Mouse (Mus musculus) megakaryocyte progenitor cell, adult 5-6 weeks (primary cell): ENCODE measurements at regions not wholly inside any gene's neighbourhood (a gene's known extent, or its start where the extent isn't known, plus 50 kb on each side); places are given as distances from the start of the nearest gene placed in this dataset.

Experiments
- ATAC-seq: replicated peaks from 2 replicates; pipeline ENCODE4 v1.8.0; 2016; ENCODE audit warnings: mild to moderate bottlenecking, moderate TSS enrichment, inconsistent platforms; ENCODE audit not compliant: poor library complexity

- ATAC-seq, result no peak
Measured at GRCm38 (mm10) chr1:190526634-190527033, 356.1 kb upstream of the Prox1 start.

DNA sequence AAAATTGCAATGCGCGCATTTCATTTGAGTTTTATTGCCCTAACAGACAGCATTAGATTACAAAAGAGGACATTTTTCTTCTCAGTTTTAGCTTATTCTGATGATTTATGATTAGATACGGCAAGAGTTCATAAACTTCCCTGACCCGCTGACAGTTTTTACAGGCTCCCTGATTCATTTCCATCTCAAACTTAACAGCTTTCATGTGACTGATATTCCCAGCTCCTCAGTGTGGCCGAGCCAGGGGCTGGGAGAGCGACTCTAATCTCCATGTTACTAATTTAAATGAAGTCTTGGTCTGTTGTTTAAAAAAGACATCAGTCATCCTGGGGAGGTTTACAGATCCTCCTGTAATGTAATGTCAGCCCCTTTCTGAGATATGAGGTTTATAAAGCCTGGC, 355.5 kb upstream of the Prox1 start:
- ATAC-seq, result no peak

DNA sequence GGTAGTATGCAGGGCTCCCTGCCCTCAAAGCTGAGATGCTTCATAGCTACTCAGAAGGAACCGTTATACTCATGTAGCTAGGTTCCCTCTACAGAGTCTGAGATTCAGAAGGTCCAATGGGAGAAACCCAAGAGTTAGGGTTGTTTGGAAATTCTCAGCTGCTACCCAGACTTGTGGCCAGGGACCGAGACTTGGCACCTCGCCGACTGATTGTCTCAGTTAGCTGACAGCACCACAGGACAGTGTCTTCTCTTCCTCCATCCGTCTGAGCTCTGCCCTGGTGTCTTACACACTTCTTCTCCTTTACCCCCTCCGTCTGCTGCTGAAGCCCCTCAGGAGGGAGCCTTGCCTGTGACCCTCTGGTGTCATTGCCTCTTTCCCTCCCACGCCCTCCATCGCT, 329.6 kb upstream of the Prox1 start:
- no peak for ATAC-seq

DNA sequence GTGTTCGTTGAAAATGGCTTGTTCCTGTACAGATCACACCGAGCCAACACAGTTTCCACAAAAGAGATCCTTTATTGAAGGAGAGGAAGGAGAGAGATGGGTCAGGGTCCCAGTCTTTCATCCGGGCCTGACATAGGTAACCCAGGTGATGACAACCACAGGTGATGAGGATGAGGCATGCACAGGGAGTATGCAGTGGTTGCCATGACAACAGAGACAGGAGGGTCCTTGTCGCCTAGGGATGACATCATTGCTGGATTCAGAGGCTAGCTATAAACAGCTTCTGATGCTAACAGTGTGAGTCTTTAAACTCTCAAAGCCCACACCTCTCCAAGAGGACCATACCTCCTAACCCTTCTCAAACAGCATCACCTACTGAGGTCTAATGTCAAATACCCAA, 327.0 kb upstream of the Prox1 start:
- no peak for ATAC-seq

- no peak for ATAC-seq
Measured at GRCm38 (mm10) chr1:190495741-190496520, 325.4 kb upstream of the Prox1 start.

DNA sequence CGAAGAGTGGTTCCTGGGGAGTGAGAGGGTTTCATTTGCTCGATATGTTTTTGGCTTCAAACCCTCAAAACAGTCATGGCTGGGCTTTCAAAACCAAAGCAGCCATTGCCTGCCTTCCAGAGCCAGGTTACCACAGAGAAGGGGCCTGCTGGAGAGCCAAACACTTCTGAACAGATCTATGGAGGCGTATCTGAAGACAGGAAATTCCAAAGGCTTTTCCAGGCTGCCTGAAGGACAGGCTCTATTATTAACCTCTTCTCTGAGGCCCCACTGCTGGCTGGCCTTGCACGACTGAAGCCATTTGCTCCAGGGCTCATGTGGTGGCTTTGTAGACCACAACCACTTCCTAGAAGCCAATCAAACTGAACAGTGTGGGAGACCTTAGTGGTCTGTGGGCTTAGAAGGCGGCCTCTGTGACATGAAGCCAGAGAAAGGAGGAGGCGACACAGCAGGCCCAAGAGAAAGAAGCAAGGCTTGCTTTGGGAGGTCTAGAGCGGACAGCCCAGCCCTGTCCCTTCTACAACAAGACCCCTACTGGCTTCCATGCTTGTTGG, 316.1 kb upstream of the Prox1 start:
- ATAC-seq, result peak; percentile 55

- ATAC-seq, result no peak
Measured at GRCm38 (mm10) chr1:190483366-190483765, 312.9 kb upstream of the Prox1 start.

- ATAC-seq, result no peak
Measured at GRCm38 (mm10) chr1:190481071-190481470, 310.6 kb upstream of the Prox1 start.

GRCm38 (mm10) chr1:190480601-190481000, 310.1 kb upstream of the Prox1 start:
- ATAC-seq, result no peak

DNA sequence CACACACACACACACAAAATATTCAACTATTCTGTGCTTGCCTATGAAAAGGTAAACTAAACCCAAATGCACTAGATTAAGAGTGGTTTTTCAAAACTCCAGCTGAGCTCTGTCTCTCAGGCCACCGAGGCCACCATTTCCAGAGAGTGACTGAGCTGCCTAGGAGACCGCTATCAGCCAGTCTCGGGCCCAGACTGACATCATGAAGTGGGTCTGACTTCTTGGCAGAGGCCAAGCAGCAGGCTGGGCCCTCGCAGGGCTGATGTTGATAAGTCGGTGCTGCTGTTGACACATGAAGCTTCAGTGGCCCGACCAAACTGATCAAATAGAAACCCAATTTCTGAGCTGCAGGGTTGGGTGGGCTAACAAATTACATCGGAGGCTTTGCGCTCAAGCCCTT, 302.2 kb upstream of the Prox1 start:
- ATAC-seq, result no peak

DNA sequence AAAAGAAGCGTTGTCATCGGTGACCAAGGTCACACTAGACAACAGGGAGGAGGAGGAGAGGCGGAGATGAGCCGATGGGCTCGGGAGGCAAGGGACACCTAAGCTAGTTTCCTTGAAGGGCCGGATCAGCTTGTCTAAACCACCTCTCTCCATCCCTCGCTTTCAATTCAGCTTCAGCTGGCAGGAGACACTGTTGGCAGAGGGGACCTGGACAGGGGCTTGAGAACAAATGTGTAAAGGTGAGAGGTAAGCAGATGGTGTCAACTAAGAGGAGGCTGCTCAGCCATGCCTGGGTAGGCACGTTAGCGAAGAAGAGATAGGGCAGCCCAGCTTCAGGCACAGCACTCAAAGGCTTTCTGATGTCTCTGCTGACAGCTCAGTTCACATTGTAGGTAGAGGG, 299.8 kb upstream of the Prox1 start:
- no peak for ATAC-seq

- ATAC-seq, result no peak
Measured at GRCm38 (mm10) chr1:190457541-190458061, 287.1 kb upstream of the Prox1 start.

GRCm38 (mm10) chr1:190453549-190453948, 283.0 kb upstream of the Prox1 start:
- ATAC-seq, result no peak

- no peak for ATAC-seq
Measured at GRCm38 (mm10) chr1:190452115-190452842, 281.8 kb upstream of the Prox1 start.

DNA sequence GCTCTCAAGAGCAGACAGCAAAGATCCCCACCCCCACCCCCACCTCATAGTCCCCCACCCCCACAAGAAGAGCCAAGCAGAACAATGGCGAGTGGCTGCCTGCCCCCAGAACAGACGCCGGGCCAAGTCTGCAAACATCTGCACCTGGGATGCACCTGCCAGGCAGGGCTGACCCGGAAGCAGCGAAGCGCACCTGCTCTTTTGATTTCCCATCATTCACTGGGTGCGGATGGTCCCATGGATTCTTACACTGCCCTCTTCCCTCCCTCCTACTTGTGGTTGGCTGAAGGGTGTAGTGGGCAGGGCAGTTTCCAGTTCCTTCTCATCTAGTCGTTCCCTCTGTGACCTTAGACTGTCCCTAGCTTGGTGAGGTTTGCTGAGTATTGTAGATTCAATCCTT, 277.7 kb upstream of the Prox1 start:
- ATAC-seq, result no peak

DNA sequence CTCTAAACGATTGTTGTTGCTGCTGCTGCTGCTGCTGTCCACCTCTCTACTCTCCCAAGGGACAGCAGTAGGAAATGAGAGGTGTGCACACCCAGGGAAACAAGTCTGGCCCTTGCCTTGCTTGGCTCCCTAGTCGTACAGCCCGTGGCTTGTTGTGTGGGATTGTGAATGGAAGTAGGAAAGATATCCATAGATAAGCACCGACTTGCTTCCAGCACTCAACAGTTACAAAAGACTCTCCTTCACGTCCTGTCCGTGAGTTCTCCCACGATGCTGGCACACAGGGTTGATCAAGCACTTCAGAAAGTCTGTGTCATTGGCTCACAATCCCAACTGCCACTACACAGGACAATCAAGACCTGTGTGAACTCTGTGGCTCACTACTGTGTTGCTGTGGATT, 276.7 kb upstream of the Prox1 start:
- ATAC-seq, result no peak

DNA sequence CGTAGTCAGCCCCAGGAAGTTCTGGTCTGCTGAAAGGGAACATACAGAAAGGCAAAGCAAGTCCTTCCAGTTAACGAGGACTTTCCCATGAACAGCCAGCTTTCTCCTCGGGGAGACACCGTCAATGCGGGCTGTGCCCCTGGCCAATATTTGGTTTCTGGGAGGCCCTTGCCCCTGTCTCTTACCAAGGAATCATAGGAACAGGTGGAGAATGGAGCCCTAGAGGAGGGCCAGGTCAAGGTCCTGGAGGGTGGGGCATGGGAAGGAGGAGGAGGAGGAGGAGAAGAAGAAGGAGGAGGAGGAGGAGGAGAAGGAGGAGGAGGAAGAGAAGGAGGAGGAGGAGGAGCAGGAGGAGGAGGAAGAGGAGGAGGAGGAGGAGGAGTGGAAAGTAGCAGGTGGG, 276.2 kb upstream of the Prox1 start:
- no peak for ATAC-seq

DNA sequence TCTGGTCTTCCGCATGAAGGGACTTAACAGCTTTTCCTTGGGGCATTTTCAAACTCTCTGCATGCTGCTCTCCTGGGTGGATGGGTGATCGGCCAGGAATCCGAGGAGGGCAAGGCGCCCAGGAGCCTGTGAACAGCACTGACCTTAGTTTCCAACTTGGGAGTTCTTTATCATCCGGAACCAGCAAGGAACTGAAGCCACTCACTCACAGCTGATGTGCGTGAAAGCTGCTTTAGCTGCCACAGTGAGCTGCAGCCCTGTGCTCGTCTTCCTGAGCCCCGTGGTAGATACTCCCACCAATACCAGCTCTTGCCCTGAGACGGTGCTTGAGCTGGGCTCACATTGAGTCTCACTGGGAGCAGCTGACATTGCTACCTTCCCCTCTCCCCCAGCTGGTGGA, 273.9 kb upstream of the Prox1 start:
- no peak for ATAC-seq

DNA sequence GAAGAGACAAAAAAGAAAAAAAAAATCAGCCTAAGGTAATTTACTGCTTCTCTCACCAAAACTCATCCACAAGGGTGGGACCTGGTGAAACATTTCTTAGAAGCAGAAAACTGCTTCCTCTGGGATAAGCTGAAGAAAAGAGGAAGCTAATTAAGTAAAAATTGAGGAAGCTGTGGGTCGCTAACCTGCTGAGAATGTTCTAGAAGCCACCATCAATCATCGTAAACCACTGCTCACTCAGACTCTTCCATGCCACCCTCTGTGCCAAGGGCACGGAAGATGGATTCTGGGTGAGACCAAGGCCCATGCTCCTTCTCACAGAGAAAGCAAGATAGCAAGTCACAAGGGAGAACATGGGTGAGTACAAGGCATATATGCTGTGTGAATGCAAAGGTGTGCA, 272.7 kb upstream of the Prox1 start:
- ATAC-seq, result peak; percentile 55

DNA sequence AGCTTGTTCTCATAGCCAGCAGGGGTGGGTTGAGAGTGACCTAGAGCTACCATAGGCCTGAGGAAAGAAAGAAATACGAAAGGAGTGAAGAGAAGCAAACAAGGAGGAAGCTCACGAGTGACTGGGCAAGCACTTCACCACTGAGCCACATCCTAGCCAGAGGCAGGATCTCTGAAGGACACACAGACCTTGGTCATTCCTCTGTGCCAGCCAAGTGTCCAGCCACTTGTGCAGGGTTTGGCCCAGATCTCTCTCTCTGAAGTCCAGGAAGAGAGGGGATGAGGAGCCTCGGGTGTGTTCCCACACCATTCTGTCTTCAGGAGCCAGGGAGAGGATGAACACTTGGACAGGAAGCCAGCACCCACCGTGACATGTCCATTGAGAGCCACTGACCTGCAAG, 271.7 kb upstream of the Prox1 start:
- no peak for ATAC-seq

GRCm38 (mm10) chr1:190438789-190439188, 268.3 kb upstream of the Prox1 start:
- no peak for ATAC-seq

- ATAC-seq, result no peak
Measured at GRCm38 (mm10) chr1:190422874-190423273, 252.4 kb upstream of the Prox1 start.
